Mouse (Mus musculus): Measurements from ENCODE around the gene Cabp2.

DNA sequence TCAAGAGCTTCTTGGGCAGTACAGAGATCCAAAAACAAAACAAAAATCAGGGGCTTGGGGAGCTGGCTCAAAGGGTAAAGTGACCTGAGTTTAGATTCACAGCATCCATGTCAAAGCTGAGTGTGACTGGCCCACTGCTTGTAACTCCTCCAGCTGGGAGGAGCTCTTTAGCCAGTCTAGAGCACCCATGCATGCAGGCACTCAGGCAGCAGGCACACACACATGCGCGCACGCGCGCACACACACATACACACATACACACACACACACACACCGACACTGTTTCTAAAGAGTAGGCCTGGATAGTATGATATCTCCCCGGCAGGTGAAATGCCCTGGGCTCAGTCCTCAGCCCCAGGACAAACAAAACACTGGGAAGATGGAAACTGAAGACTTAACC is 35.6 kb downstream of the Cabp2 start:
- TF ChIP-seq POLR2A (IDR thresholded peaks at IDR 0.05; ENCODE audit: low read depth, low read length) (no peak), CTCF (IDR thresholded peaks at IDR 0.05; ENCODE audit: borderline replicate concordance, insufficient read depth, low read length) (no peak)
